Mouse (Mus musculus): Measurements from ENCODE around the gene 1700003F12Rik.

DNA sequence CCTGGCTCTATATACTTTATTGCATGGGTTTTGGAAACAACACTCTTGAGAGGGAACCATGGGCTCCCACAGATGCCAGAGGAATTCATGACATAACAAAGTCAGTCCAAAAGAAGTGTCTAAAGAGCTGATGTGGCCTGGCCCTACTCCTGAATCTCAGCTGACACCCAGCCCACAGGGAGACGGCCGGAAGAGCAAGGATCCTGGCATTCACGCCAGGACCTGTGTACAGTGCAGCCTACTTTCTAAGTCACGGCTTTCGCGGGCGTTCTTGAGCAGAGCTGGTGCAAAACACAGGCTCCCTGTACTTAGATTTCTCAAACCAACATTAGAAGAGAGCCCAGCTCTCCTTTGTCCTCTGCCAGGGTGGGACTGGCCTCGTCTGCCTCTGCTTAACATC lies 33.7 kb downstream of the 1700003F12Rik start:
- TF ChIP-seq POLR2A (IDR thresholded peaks at IDR 0.05; ENCODE audit: extremely low read depth, insufficient read depth, low read length): no peak
- no peak for TF ChIP-seq CTCF (IDR thresholded peaks at IDR 0.05; ENCODE audit: extremely low read depth, insufficient read depth, low read length)

All from cortical plate, adult 2 months (tissue).